Mouse (Mus musculus) cortical plate, adult 2 months (tissue): ENCODE measurements around the gene Ifitm3. TPM values are rescaled to one million over a fixed set of nuclear protein-coding genes. Genes with fewer than 3 reads are reported as not detected.
"Not testable (repeated sequence)": the region's sequence is repeated elsewhere in the genome, so short reads cannot be mapped to it uniquely, and the experiment has no call there.

Source experiments
- H3K27ac ChIP-seq: fragments of 200-500 bp; 2 replicates; pipeline ENCODE4 v1.5.1; 2012; ENCODE audit warnings: low read length, control low read depth, inconsistent platforms; ENCODE audit not compliant: insufficient read depth
- H3K4me1 ChIP-seq: fragments of 200-500 bp; 2 replicates; pipeline ENCODE4 v1.6.1; 2011; ENCODE audit warnings: low read length; ENCODE audit not compliant: control insufficient read depth, insufficient read depth
- H3K4me3 ChIP-seq: fragments of 200-500 bp; 2 replicates; pipeline ENCODE4 v1.5.1; 2011; ENCODE audit warnings: mild to moderate bottlenecking, low read length, control low read depth; ENCODE audit not compliant: insufficient read depth
- CTCF ChIP-seq: fragments of 200-500 bp; IDR thresholded peaks from 2 replicates; pipeline ENCODE4 v1.5.1; 2011; ENCODE audit warnings: mild to moderate bottlenecking, control low read depth, low read length; ENCODE audit not compliant: insufficient read depth; ENCODE audit errors: extremely low read depth
- POLR2A ChIP-seq: fragments of 200-500 bp; IDR thresholded peaks from 2 replicates; pipeline ENCODE4 v1.6.1; 2011; ENCODE audit warnings: mild to moderate bottlenecking, low read length, control low read depth; ENCODE audit not compliant: insufficient read depth; ENCODE audit errors: extremely low read depth
- polyA plus RNA-seq: library from polyadenylated mRNA; depleted of rRNA; stranded (reverse); fragments of >200 nt; gene quantifications from 2 replicates; pipeline ENCODE4 v1.2.3, GENCODE M21; 2012

Gene Ifitm3
- polyA plus RNA-seq, 1 experiment: 59.6 TPM

- H3K27ac ChIP-seq: no peak overlapping the region
Observed at GRCm38 (mm10) chr7:141048226-141049218, 38.0 kb upstream of the Ifitm3 start.

GRCm38 (mm10) chr7:141047581-141048225 is 37.1 kb upstream of the Ifitm3 start:
- TF ChIP-seq CTCF (no peak), POLR2A (peak; percentile 30; the same call in 1 of the 2 replicates)
- Histone ChIP-seq H3K27ac (peak overlapping the region; percentile 24; the same call in 1 of the 2 replicates), H3K4me3 (peak overlapping the region; percentile 6; the same call in 1 of the 2 replicates), H3K4me1 (peaks cover 5% of the 10 kb centered on the region)

More at GRCm38 (mm10) chr7:141048226-141049218, 38.0 kb upstream of the Ifitm3 start:
- Histone ChIP-seq H3K4me1 (peaks cover 5% of the 10 kb centered on the region), H3K4me3 (peak overlapping the region; percentile 6; the same call in 1 of the 2 replicates)
- TF ChIP-seq POLR2A (no peak), CTCF (peak; percentile 79)

- peak overlapping the region; percentile 24; the same call in 1 of the 2 replicates for H3K27ac ChIP-seq
- no peak for TF ChIP-seq CTCF
- TF ChIP-seq POLR2A: no peak
- peaks cover 5% of the 10 kb centered on the region for H3K4me1 ChIP-seq
- no peak overlapping the region for H3K4me3 ChIP-seq
Observed at GRCm38 (mm10) chr7:141046931-141047580, 36.5 kb upstream of the Ifitm3 start.

- H3K4me3 ChIP-seq: no peak overlapping the region
- TF ChIP-seq POLR2A: no peak
- no peak for TF ChIP-seq CTCF
- 0 out of 2 replicates have a peak, but pooled peaks cover 2% of the 10 kb centered on the region for H3K4me1 ChIP-seq
- no peak overlapping the region for H3K27ac ChIP-seq
Observed at GRCm38 (mm10) chr7:141042539-141042938, 32.0 kb upstream of the Ifitm3 start.

- Histone ChIP-seq H3K27ac (no peak overlapping the region), H3K4me3 (no peak overlapping the region)
- TF ChIP-seq POLR2A (no peak), CTCF (no peak)
Observed at GRCm38 (mm10) chr7:141041661-141042060, 31.1 kb upstream of the Ifitm3 start.

GRCm38 (mm10) chr7:141040867-141041606 is 30.5 kb upstream of the Ifitm3 start:
- no peak for TF ChIP-seq CTCF
- no peak for TF ChIP-seq POLR2A
- H3K4me1 ChIP-seq: no peaks in the 10 kb centered on the region
- H3K4me3 ChIP-seq: no peak overlapping the region
- H3K27ac ChIP-seq: no peak overlapping the region

More at GRCm38 (mm10) chr7:141041661-141042060, 31.1 kb upstream of the Ifitm3 start:
- H3K4me1 ChIP-seq: no peaks in the 10 kb centered on the region

GRCm38 (mm10) chr7:141039386-141040107 is 29.0 kb upstream of the Ifitm3 start:
- no peak for TF ChIP-seq CTCF
- TF ChIP-seq POLR2A: no peak

GRCm38 (mm10) chr7:141038090-141039032 is 27.8 kb upstream of the Ifitm3 start:
- Histone ChIP-seq H3K4me3 (no peak overlapping the region), H3K27ac (no peak overlapping the region), H3K4me1 (no peaks in the 10 kb centered on the region)
- TF ChIP-seq CTCF (no peak), POLR2A (no peak)

More at GRCm38 (mm10) chr7:141039386-141040107, 29.0 kb upstream of the Ifitm3 start:
- no peak overlapping the region for H3K4me3 ChIP-seq
- no peak overlapping the region for H3K27ac ChIP-seq
- H3K4me1 ChIP-seq: no peaks in the 10 kb centered on the region

- H3K4me1 ChIP-seq, H3K27ac ChIP-seq, H3K4me3 ChIP-seq: not testable (repeated sequence)
Observed at GRCm38 (mm10) chr7:141036624-141037023, 26.1 kb upstream of the Ifitm3 start.
